Comparison of ENCODE assay signal across 8 mouse cellular contexts in genomic region chr1:68046551-68046970, GRCm38 (mm10).
DNase-seq lines count a peak whose midpoint lies in the region; ATAC-seq lines count a peak whose summit lies in the region.

No protein-coding gene starts in this region.

- peak overlapping the region; percentile 40 for H3K4me2 ChIP-seq in forebrain, embryonic 14.5 days (ENCODE audit: low read length)
- peak overlapping the region; percentile 38 for H3K4me2 ChIP-seq in limb, embryonic 15.5 days

- peak; percentile 7 for DNase-seq in cerebellum, adult 9-10 months
- DNase-seq in cerebellum, adult 11 months: no peak
- peak; percentile 58 for DNase-seq in Muller cell, postnatal 12 days (ENCODE audit: inconsistent ontology term)
- DNase-seq in forebrain, embryonic 14.5 days (ENCODE audit: low spot score): peak; percentile 81
- peak; percentile 12 for DNase-seq in right cerebral cortex, postnatal 4 days
- DNase-seq in urinary bladder, adult 18-20 months (ENCODE audit: low spot score in 2 of 2): no peak

- no peaks in the 10 kb centered on the region for H3K36me3 ChIP-seq in forebrain, embryonic 14.5 days (ENCODE audit: control insufficient read depth, insufficient read depth, low read length)
- no peaks in the 10 kb centered on the region for H3K36me3 ChIP-seq in limb, embryonic 15.5 days

- no peaks in the 10 kb centered on the region for H3K27me3 ChIP-seq in forebrain, embryonic 14.5 days (replicated peaks; ENCODE audit: control insufficient read depth, insufficient read depth, low read length)
- H3K27me3 ChIP-seq in limb, embryonic 15.5 days: no peaks in the 10 kb centered on the region

- H3K4me1 ChIP-seq in forebrain, embryonic 14.5 days (ENCODE audit: control insufficient read depth, insufficient read depth, low read length): peaks cover 5% of the 10 kb centered on the region; the same call in 1 of the 2 replicates
- no peaks in the 10 kb centered on the region for H3K4me1 ChIP-seq in limb, embryonic 15.5 days

- H3K4me3 ChIP-seq in forebrain, embryonic 14.5 days (ENCODE audit: low read depth, low read length): peak overlapping the region; percentile 13
- peak overlapping the region; percentile 28 for H3K4me3 ChIP-seq in limb, embryonic 15.5 days

- no peaks in the 10 kb centered on the region for H3K9me3 ChIP-seq in forebrain, embryonic 14.5 days (replicated peaks; ENCODE audit: control insufficient read depth, low read length)
- no peaks in the 10 kb centered on the region for H3K9me3 ChIP-seq in limb, embryonic 15.5 days

- under 1% methylated on average over 7 of the region's 7 CpGs for WGBS in forebrain, embryonic 14.5 days
- 3% methylated on average over 7 of the region's 7 CpGs for WGBS in limb, embryonic 15.5 days

- H3K27ac ChIP-seq in forebrain, embryonic 14.5 days (ENCODE audit: low read depth, low read length): no peak overlapping the region; the same call in 1 of the 2 replicates
- no peak overlapping the region for H3K27ac ChIP-seq in limb, embryonic 15.5 days

- peak; percentile 86 for ATAC-seq in forebrain, embryonic 14.5 days
- no peak for ATAC-seq in limb, embryonic 15.5 days (ENCODE audit: insufficient number of reproducible peaks, low FRiP score, low TSS enrichment, low read depth)
- ATAC-seq in erythroblast, adult 5-6 weeks (replicated peaks; ENCODE audit: low FRiP score, poor library complexity, severe bottlenecking): no peak

- no peak overlapping the region for H3K9ac ChIP-seq in forebrain, embryonic 14.5 days (ENCODE audit: low read length)
- no peak overlapping the region for H3K9ac ChIP-seq in limb, embryonic 15.5 days

Comparison
In these comparisons a context has a peak if more than half of its experiments do, and no peak if none do; other contexts are left out.
1. DNase-seq: peak in cerebellum, adult 9-10 months (single experiment), Muller cell, postnatal 12 days (single experiment), forebrain, embryonic 14.5 days (single experiment) and right cerebral cortex, postnatal 4 days (single experiment); none in cerebellum, adult 11 months (single experiment) and urinary bladder, adult 18-20 months (0 of 2).